Mouse (Mus musculus) urinary bladder, postnatal 0 days (tissue): ENCODE data around the gene Ankrd16. TPM values are rescaled to one million over a fixed set of nuclear protein-coding genes. Genes with fewer than 3 reads are reported as not detected.

Source experiments
- polyA plus RNA-seq: library from polyadenylated mRNA; unstranded; fragments of >200 nt; fragmentation: Nextera tagmentation; extraction: Ambion mirVana; gene quantifications from 2 replicates; pipeline ENCODE4 v1.2.1, GENCODE M21; 2015

Gene Ankrd16
- polyA plus RNA-seq: 19.8 and 20.0 TPM in 2 replicates

DNA sequence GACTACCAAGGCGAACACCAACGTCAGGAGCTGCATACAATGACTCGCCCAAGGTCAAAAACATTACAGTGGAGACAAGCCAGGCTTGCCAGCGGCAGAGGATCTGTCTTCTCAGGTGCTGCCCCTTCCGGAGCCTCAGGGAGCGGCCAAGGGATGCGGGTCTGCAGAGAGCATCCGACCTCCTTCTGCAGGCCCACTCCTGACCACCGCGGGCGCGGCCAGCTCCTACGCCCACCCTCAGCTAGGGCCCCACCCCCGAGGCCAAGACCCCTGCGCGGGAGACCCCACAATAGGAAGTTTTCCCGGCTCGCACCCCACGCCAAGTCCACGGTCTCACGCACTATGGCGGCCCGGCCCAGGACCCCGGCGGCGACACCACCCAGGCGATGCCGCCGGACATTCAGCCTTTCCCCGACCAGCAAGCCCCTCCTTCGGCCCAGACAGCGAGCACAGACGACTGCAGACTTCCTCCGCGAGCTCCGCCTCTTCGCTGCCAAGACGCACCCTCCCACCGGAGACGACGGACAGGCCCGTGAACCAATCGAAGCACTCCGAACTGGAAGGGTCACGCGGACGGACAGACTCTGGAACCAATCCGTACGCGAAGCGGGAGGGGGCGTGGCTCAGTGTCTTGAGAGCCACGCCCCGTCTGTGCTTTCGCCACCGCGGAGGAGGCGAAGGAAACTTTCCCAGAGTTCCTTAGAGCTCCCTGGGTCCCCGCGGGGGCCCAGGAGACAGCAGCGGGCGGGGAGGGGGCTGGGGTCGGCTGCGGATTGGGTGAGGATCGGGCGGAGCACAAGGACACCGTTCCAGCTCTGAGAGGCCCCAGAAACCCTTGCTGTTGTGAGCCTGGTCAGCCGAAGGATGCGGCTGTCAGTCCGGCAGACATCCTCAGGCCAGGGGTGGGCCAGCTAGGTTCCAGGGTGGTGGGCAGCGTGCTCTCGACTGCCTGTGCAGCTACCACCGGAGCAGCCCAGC, at the start of gene Ankrd16, which contains the start of gene Fbh1:
Ankrd16 (plus strand) TSS at position 786 of the 978 bp plus-strand sequence.
Fbh1 (minus strand) TSS at position 492 of the 978 bp plus-strand sequence.

Other genes with a start within 250 kb of the Ankrd16 start
- 12.3 and 14.2 TPM in 2 replicates for gene Pfkfb3, start 223.8 kb upstream of the Ankrd16 start, polyA plus RNA-seq
- 77.2 and 88.0 TPM in 2 replicates for gene Rbm17, start 173.7 kb upstream of the Ankrd16 start, polyA plus RNA-seq
- gene Gm17490, start 151.6 kb upstream of the Ankrd16 start, polyA plus RNA-seq: not detected in 2 replicates
- gene Il2ra, start 135.1 kb upstream of the Ankrd16 start, polyA plus RNA-seq: 0.07 TPM in 1 of 2 replicates, not detected in the other
- 1.6 and 2.4 TPM in 2 replicates for gene Il15ra, start 72.6 kb upstream of the Ankrd16 start, polyA plus RNA-seq
- 62.8 and 67.7 TPM in 2 replicates for gene Fbh1, start 294 bp upstream of the Ankrd16 start, polyA plus RNA-seq